ENCODE assay signal across 8 mouse cellular contexts in the genomic region with DNA sequence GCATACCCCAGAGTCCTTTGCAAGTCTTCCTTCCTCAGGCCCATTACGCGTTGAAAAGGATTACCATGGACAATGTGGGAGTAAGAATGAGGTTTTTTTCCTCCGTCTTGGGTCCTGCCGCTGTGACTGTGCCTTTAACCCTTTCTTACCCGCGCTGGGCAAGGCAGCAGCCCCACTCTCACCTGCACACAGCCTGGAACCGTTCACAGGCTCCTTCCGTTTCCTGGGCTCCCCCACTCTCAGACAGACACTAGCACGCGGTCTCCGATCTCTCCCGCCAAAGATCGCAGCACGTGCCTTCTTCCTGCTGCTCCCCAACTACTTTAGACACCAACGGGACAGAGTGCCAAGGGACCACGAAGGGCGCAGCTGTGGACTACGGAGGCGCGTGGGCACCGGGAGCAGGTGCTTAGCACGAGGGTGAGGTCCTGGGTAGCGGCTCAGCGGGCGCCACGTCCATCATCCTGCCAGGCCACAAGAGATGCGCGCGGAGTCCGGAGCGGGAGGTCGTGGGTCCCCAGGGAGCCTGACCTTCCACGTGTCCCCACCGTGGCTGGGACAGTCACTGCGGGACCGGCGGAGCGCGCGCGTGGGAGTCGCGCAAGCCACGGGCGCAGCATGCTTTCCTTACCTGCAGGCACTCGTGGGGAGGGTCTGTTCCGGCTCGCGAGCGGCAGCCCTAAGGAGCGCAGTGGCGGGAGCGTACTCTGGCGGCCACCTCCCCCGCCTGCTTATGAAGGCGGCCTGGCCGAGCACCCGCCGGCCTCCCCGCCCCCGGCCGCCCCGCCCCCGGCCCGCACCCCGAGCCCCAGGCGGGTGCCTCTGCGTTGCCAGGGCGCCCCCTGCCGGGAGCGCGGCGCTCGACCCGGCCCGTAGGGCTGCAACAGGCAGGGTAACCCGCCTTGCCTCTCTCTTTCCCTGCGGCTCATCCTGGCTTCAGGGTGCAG. TPM values are rescaled to one million over a fixed set of nuclear protein-coding genes. Genes with fewer than 3 reads are reported as not detected.
DNase-seq lines count a peak whose midpoint lies in the region; ATAC-seq and TF ChIP-seq lines count a peak whose summit lies in the region.

Gene Alpl, minus strand, starts transcription at position 774 of the 947 bp plus-strand sequence.

- H3K4me2 ChIP-seq in liver, embryonic 13.5 days, result peak within 1 kb of the TSS; percentile 63
- H3K4me2 ChIP-seq in neural tube, embryonic 14.5 days (ENCODE audit: low read depth, low read length), result peak within 1 kb of the TSS; percentile 77

- peak; percentile 64 for ATAC-seq in liver, embryonic 13.5 days (ENCODE audit: low read depth)
- peak; percentile 80 for ATAC-seq in neural tube, embryonic 14.5 days (ENCODE audit: low read depth)

- peaks cover 72% of the 10 kb centered on the region for H3K27me3 ChIP-seq in liver, embryonic 13.5 days
- H3K27me3 ChIP-seq in neural tube, embryonic 14.5 days (ENCODE audit: control insufficient read depth, insufficient read depth, low read length), result 0 out of 2 replicates have a peak, but pooled peaks cover 6% of the 10 kb centered on the region
- H3K27me3 ChIP-seq in thymus, adult 2 months (ENCODE audit: control insufficient read depth, insufficient read depth, low read length), result no peaks in the 10 kb centered on the region

- H3K4me1 ChIP-seq in liver, embryonic 13.5 days (replicated peaks), result peaks cover 10% of the 10 kb centered on the region
- H3K4me1 ChIP-seq in neural tube, embryonic 14.5 days (ENCODE audit: control insufficient read depth, insufficient read depth, low read length), result peaks cover 6% of the 10 kb centered on the region; the same call in 1 of the 2 replicates
- H3K4me1 ChIP-seq in thymus, adult 2 months (replicated peaks; ENCODE audit: control insufficient read depth, insufficient read depth, low read length), result peaks cover 12% of the 10 kb centered on the region; the same call in 1 of the 2 replicates

- no peaks in the 10 kb centered on the region for H3K9me3 ChIP-seq in liver, embryonic 13.5 days (replicated peaks)
- H3K9me3 ChIP-seq in neural tube, embryonic 14.5 days (ENCODE audit: control insufficient read depth, low read length), result no peaks in the 10 kb centered on the region

- WGBS in liver, embryonic 13.5 days (ENCODE audit: insufficient replicate concordance), result 3% methylated on average over 78 of the region's 78 CpGs
- under 1% methylated on average over 52 of the region's 78 CpGs for WGBS in neural tube, embryonic 14.5 days
- 4% methylated on average over 77 of the region's 78 CpGs for WGBS in thymus, adult 2 months

- peak within 1 kb of the TSS; percentile 51 for H3K4me3 ChIP-seq in liver, embryonic 13.5 days (replicated peaks)
- peak within 1 kb of the TSS; percentile 36 for H3K4me3 ChIP-seq in neural tube, embryonic 14.5 days (ENCODE audit: low read depth, low read length)
- peak within 1 kb of the TSS; percentile 10; the same call in 1 of the 2 replicates for H3K4me3 ChIP-seq in thymus, adult 2 months (ENCODE audit: control insufficient read depth, insufficient read depth, low read length)

- peak; percentile 55; the same call in 1 of the 2 replicates for TF ChIP-seq CTCF in thymus, adult 2 months (IDR thresholded peaks at IDR 0.05; ENCODE audit: borderline replicate concordance, control insufficient read depth, extremely low read depth, insufficient read depth, low read length, poor library complexity)

- no peak within 1 kb of the TSS for H3K27ac ChIP-seq in liver, embryonic 13.5 days
- no peak within 1 kb of the TSS for H3K27ac ChIP-seq in neural tube, embryonic 14.5 days (ENCODE audit: low read depth, low read length)
- H3K27ac ChIP-seq in thymus, adult 2 months (ENCODE audit: control insufficient read depth, insufficient read depth, low read length), result no peak within 1 kb of the TSS

- peak within 1 kb of the TSS; percentile 36 for H3K9ac ChIP-seq in liver, embryonic 13.5 days
- H3K9ac ChIP-seq in neural tube, embryonic 14.5 days (replicated peaks; ENCODE audit: low read depth, low read length), result no peak within 1 kb of the TSS; the same call in 1 of the 2 replicates

- peak; percentile 66 to 70 for DNase-seq in urinary bladder, adult 18-20 months (ENCODE audit: low spot score in 2 of 2)
- no peak for DNase-seq in urinary bladder, postnatal 10 days (ENCODE audit: low spot score)
- peak; percentile 80 for DNase-seq in embryo, embryonic 9.5 days (ENCODE audit: extremely low spot score)
- DNase-seq in heart, adult 8-10 months (ENCODE audit: low spot score), result no peak
- DNase-seq in kidney, adult 8-10 months, result peak; percentile 57 to 79
- DNase-seq in liver, embryonic 13.5 days, result peak; percentile 22
- peak; percentile 68 for DNase-seq in thymus, adult 2 months

- TF ChIP-seq POLR2A in thymus, adult 2 months (IDR thresholded peaks at IDR 0.05; ENCODE audit: control insufficient read depth, extremely low read depth, insufficient read depth, low read length, poor library complexity), result no peak

- no peaks in the 10 kb centered on the region for H3K36me3 ChIP-seq in liver, embryonic 13.5 days
- H3K36me3 ChIP-seq in neural tube, embryonic 14.5 days (ENCODE audit: control insufficient read depth, insufficient read depth, low read length), result no peaks in the 10 kb centered on the region
- H3K36me3 ChIP-seq in thymus, adult 2 months (ENCODE audit: control insufficient read depth, insufficient read depth, low read length), result no peaks in the 10 kb centered on the region

RNA-seq across cellular contexts. Expression of gene Alpl, which starts in this region (rescaled TPM):
- total RNA-seq in heart, adult 8-10 months (2022), result 10 to 100 TPM; 54.6 to 70.0 (median 62.3) TPM
- polyA plus RNA-seq in liver, embryonic 13.5 days (2015; fragmentation: Nextera tagmentation; extraction: Ambion mirVana), result 6.3 and 8.2 TPM in 2 replicates
- polyA plus RNA-seq in neural tube, embryonic 14.5 days (2014; fragmentation: Nextera tagmentation; extraction: Ambion mirVana), result 8.5 and 9.5 TPM in 2 replicates
- 3.4 and 5.1 TPM in 2 replicates for polyA plus RNA-seq in thymus, adult 2 months (2012; rRNA removed)

Comparison
In these comparisons a context has a peak if more than half of its experiments do, and no peak if none do; other contexts are left out.
1. DNase-seq: peak in urinary bladder, adult 18-20 months (2 of 2), embryo, embryonic 9.5 days (single experiment), kidney, adult 8-10 months (2 of 2), liver, embryonic 13.5 days (single experiment) and thymus, adult 2 months (single experiment); none in urinary bladder, postnatal 10 days (single experiment) and heart, adult 8-10 months (single experiment).
2. Peak in every context shown above with its lines, with median percentiles within 50 percentile points of each other: H3K4me3 ChIP-seq.